Comparison of ENCODE assay signal across 9 mouse cellular contexts in the genomic region with DNA sequence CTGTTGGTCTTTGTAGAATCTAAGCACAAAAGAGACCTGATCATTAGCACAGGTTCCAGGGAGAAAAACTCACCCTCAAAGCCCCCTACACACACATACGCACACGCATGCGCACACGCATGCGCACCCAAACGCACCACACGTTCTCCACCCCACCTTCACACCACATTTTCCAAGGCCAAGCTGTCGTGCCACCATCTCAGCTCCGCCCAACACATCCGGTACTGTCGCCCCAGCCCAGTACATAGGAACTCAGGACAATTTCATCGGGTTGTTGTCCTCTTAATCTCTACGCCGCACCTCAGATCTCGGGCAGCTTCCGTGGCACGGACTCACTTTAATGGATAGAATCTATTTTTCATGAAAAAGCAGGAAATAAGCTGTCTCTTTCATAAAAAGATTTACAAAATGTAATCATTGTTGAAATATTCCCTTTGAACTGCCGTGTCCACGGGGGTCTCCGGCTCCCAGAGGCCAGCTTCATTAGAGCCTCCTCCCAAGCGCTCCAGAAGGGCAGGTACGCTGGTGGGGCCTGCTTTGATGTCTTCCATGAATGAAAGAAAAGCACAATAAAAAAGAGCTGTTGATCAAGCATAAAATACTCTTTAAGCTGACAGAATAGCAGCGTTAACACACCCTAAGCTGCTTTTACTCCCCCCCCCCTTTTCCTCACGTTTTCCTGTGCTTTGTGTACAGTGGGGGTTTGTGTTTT.
A peak's percentile ranks its signal among the peaks of the same experiment; 100 is the strongest.
DNase-seq lines count a peak whose midpoint lies in the region; ATAC-seq lines count a peak whose summit lies in the region.
"Had no signal": no experiment of that assay in that cellular context is flagged by ENCODE, and none has a peak within 500 bp of the region (broad histone marks: within the 10 kb centered on the region; RNA-seq: fewer than 3 reads in every experiment).

No protein-coding gene starts in this region.

- peak overlapping the region; percentile 9; the same call in 1 of the 2 replicates for H3K27ac ChIP-seq in heart, embryonic 13.5 days (replicated peaks)
- H3K27ac ChIP-seq in brown adipose tissue, adult 24 weeks (replicated peaks; ENCODE audit: low read depth, low read length): peak overlapping the region; percentile 91
- H3K27ac ChIP-seq in liver, embryonic 11.5 days (ENCODE audit: low read depth, low read length): no peak overlapping the region

- no peak overlapping the region for H3K4me2 ChIP-seq in heart, embryonic 13.5 days
- no peak overlapping the region for H3K4me2 ChIP-seq in liver, embryonic 11.5 days

- 75% methylated on average over 24 of the region's 24 CpGs for WGBS in heart, embryonic 13.5 days
- WGBS in liver, embryonic 11.5 days: 73% methylated on average over 24 of the region's 24 CpGs

- intact Hi-C loops in heart, postnatal 14 days (cut with DNase I): loop anchor here (10.0 kb wide), 1 partner anchor 428 kb away; no protein-coding TSS in a partner anchor

- no peaks in the 10 kb centered on the region for H3K9me3 ChIP-seq in heart, embryonic 13.5 days
- no peaks in the 10 kb centered on the region for H3K9me3 ChIP-seq in liver, embryonic 11.5 days (ENCODE audit: control insufficient read depth, low read length)

- peak overlapping the region; percentile 48; the same call in 1 of the 2 replicates for H3K9ac ChIP-seq in heart, embryonic 13.5 days
- H3K9ac ChIP-seq in liver, embryonic 11.5 days (ENCODE audit: low read depth, low read length): no peak overlapping the region

- H3K4me3 ChIP-seq in heart, embryonic 13.5 days: no peak overlapping the region
- peak overlapping the region; percentile 30 for H3K4me3 ChIP-seq in brown adipose tissue, adult 24 weeks (ENCODE audit: insufficient read depth, low read depth, low read length)
- no peak overlapping the region for H3K4me3 ChIP-seq in liver, embryonic 11.5 days (ENCODE audit: low read depth, low read length)

- peaks cover 7% of the 10 kb centered on the region for H3K36me3 ChIP-seq in heart, embryonic 13.5 days
- no peaks in the 10 kb centered on the region for H3K36me3 ChIP-seq in liver, embryonic 11.5 days (ENCODE audit: control insufficient read depth, insufficient read depth, low read length)

- DNase-seq in heart, postnatal 14 days: no peak
- peak; percentile 40 for DNase-seq in kidney, postnatal 10 days
- peak; percentile 55 for DNase-seq in lung, postnatal 25 days (ENCODE audit: low spot score)
- DNase-seq in liver, embryonic 11.5 days (ENCODE audit: low spot score): no peak
- no peak for DNase-seq in spleen, postnatal 4 days (ENCODE audit: low spot score in 2 of 2)
- DNase-seq in natural killer cell, adult 2 months (ENCODE audit: low spot score in 2 of 2): no peak
- DNase-seq: gastrocnemius, postnatal 14 days had no signal

- peaks cover 82% of the 10 kb centered on the region for H3K4me1 ChIP-seq in heart, embryonic 13.5 days
- H3K4me1 ChIP-seq in brown adipose tissue, adult 24 weeks (ENCODE audit: control insufficient read depth, insufficient read depth, insufficient read length, low read length): peaks cover 36% of the 10 kb centered on the region
- peaks cover 23% of the 10 kb centered on the region for H3K4me1 ChIP-seq in liver, embryonic 11.5 days (replicated peaks; ENCODE audit: control insufficient read depth, insufficient read depth, low read length)

- ATAC-seq in heart, embryonic 13.5 days (ENCODE audit: extremely low read depth, insufficient number of reproducible peaks, low FRiP score, low TSS enrichment): no peak
- no peak for ATAC-seq in liver, embryonic 11.5 days (replicated peaks; ENCODE audit: low FRiP score)

- no peaks in the 10 kb centered on the region for H3K27me3 ChIP-seq in heart, embryonic 13.5 days (replicated peaks)
- H3K27me3 ChIP-seq in liver, embryonic 11.5 days (replicated peaks; ENCODE audit: control insufficient read depth, insufficient read depth, low read length): peaks cover 5% of the 10 kb centered on the region; the same call in 1 of the 2 replicates

Comparison
In these comparisons a context has a peak if more than half of its experiments do, and no peak if none do; other contexts are left out.
1. DNase-seq: peak in kidney, postnatal 10 days (single experiment) and lung, postnatal 25 days (single experiment); none in heart, postnatal 14 days (0 of 2), liver, embryonic 11.5 days (single experiment), spleen, postnatal 4 days (0 of 2) and natural killer cell, adult 2 months (0 of 2).